Mouse (Mus musculus) ES-Bruce4 (cell line): ENCODE data around the gene Mecom.

Source experiments
- CTCF ChIP-seq: IDR thresholded peaks from one replicate; pipeline ENCODE4 v1.8.1; 2011; ENCODE audit warnings: low read depth, low read length
- EP300 ChIP-seq: IDR thresholded peaks from 2 replicates; pipeline ENCODE4 v1.6.1; 2011; ENCODE audit warnings: low read depth, low read length; ENCODE audit not compliant: insufficient read depth
- POLR2A ChIP-seq: IDR thresholded peaks from one replicate; pipeline ENCODE4 v1.8.1; 2011; ENCODE audit warnings: low read length; ENCODE audit not compliant: insufficient read depth

GRCm38 (mm10) chr3:30181807-30182481, 365.9 kb downstream of the Mecom start:
- TF ChIP-seq POLR2A, result no peak
- no peak for TF ChIP-seq CTCF
- no peak for TF ChIP-seq EP300
